Mouse (Mus musculus) embryo, embryonic 11 days (tissue): Measurements from ENCODE around the gene Actr6.
A peak's percentile ranks its signal among the peaks of the same experiment; 100 is the strongest.

Experiments
- DNase-seq: peaks from one replicate; pipeline ENCODE4 v3.0.0-alpha.2; 2015

Actr6 gene

GRCm38 (mm10) chr10:89732001-89732794 is at the start of gene Actr6:
Actr6 (minus strand) TSS chr10:89732295.
- peak; percentile 97 for DNase-seq

GRCm38 (mm10) chr10:89776029-89776428 is 43.9 kb upstream of the Actr6 start:
- DNase-seq = no peak

- DNase-seq = no peak
Observed at GRCm38 (mm10) chr10:89771894-89772293, 39.8 kb upstream of the Actr6 start.

- DNase-seq = no peak
Observed at GRCm38 (mm10) chr10:89769096-89769495, 37.0 kb upstream of the Actr6 start.

GRCm38 (mm10) chr10:89768352-89769020 is 36.4 kb upstream of the Actr6 start:
- DNase-seq = no peak

- no peak for DNase-seq
Observed at GRCm38 (mm10) chr10:89765790-89766714, 34.0 kb upstream of the Actr6 start.

- no peak for DNase-seq
Observed at GRCm38 (mm10) chr10:89764457-89765121, 32.5 kb upstream of the Actr6 start.

GRCm38 (mm10) chr10:89760772-89761171 is 28.7 kb upstream of the Actr6 start:
- DNase-seq = no peak

- DNase-seq = no peak
Observed at GRCm38 (mm10) chr10:89755231-89755630, 23.1 kb upstream of the Actr6 start.

- no peak for DNase-seq
Observed at GRCm38 (mm10) chr10:89751069-89751468, 19.0 kb upstream of the Actr6 start.

GRCm38 (mm10) chr10:89748619-89749018 is 16.5 kb upstream of the Actr6 start:
- no peak for DNase-seq

- no peak for DNase-seq
Observed at GRCm38 (mm10) chr10:89747911-89748310, 15.8 kb upstream of the Actr6 start.

- DNase-seq = no peak
Observed at GRCm38 (mm10) chr10:89747221-89747905, 15.3 kb upstream of the Actr6 start.

- no peak for DNase-seq
Observed at GRCm38 (mm10) chr10:89746581-89746980, 14.5 kb upstream of the Actr6 start.

GRCm38 (mm10) chr10:89745666-89746020 is 13.5 kb upstream of the Actr6 start:
- no peak for DNase-seq

GRCm38 (mm10) chr10:89744871-89745665 is 13.0 kb upstream of the Actr6 start, which contains the start of gene Uhrf1bp1l:
Uhrf1bp1l (plus strand) TSS chr10:89744991.
- DNase-seq = peak; percentile 97

GRCm38 (mm10) chr10:89744341-89744740 is 12.2 kb upstream of the Actr6 start:
- DNase-seq = no peak

GRCm38 (mm10) chr10:89743266-89743665 is 11.2 kb upstream of the Actr6 start:
- no peak for DNase-seq

- DNase-seq = no peak
Observed at GRCm38 (mm10) chr10:89740995-89741394, 8.9 kb upstream of the Actr6 start.

GRCm38 (mm10) chr10:89739703-89740102 is 7.6 kb upstream of the Actr6 start:
- peak; percentile 11 for DNase-seq

GRCm38 (mm10) chr10:89738395-89738794 is 6.3 kb upstream of the Actr6 start:
- DNase-seq = no peak
